Mouse (Mus musculus): ENCODE measurements at regions not wholly inside any gene's neighbourhood (a gene's known extent, or its start where the extent isn't known, plus 50 kb on each side); places are given as distances from the start of the nearest gene placed in this dataset.

GRCm38 (mm10) chr9:74604415-74604814 is 257.3 kb upstream of the Onecut1 start:
- H3K27ac ChIP-seq (ENCODE audit: insufficient read depth, low read depth, low read length) = no peak overlapping the region
- no peak overlapping the region for H3K4me3 ChIP-seq (ENCODE audit: insufficient read depth, low read length)
- no peaks in the 10 kb centered on the region for H3K4me1 ChIP-seq (ENCODE audit: control insufficient read depth, insufficient read depth, low read length)
- TF ChIP-seq POLR2A (IDR thresholded peaks at IDR 0.05; ENCODE audit: borderline replicate concordance, low read depth, low read length) = no peak
- no peak for TF ChIP-seq CTCF (IDR thresholded peaks at IDR 0.05; ENCODE audit: low read depth, low read length)

GRCm38 (mm10) chr9:74621957-74622356 is 239.8 kb upstream of the Onecut1 start:
- no peak overlapping the region for H3K4me3 ChIP-seq (ENCODE audit: insufficient read depth, low read length)
- no peak for TF ChIP-seq CTCF (IDR thresholded peaks at IDR 0.05; ENCODE audit: low read depth, low read length)
- no peak for TF ChIP-seq POLR2A (IDR thresholded peaks at IDR 0.05; ENCODE audit: borderline replicate concordance, low read depth, low read length)
- no peaks in the 10 kb centered on the region for H3K4me1 ChIP-seq (ENCODE audit: control insufficient read depth, insufficient read depth, low read length)
- H3K27ac ChIP-seq (ENCODE audit: insufficient read depth, low read depth, low read length) = no peak overlapping the region

- TF ChIP-seq POLR2A (IDR thresholded peaks at IDR 0.05; ENCODE audit: borderline replicate concordance, low read depth, low read length) = no peak
- TF ChIP-seq CTCF (IDR thresholded peaks at IDR 0.05; ENCODE audit: low read depth, low read length) = no peak
- Histone ChIP-seq H3K4me1 (ENCODE audit: control insufficient read depth, insufficient read depth, low read length) (no peaks in the 10 kb centered on the region), H3K27ac (ENCODE audit: insufficient read depth, low read depth, low read length) (no peak overlapping the region), H3K4me3 (ENCODE audit: insufficient read depth, low read length) (no peak overlapping the region)
Observed at GRCm38 (mm10) chr9:74645394-74645793, 216.3 kb upstream of the Onecut1 start.

GRCm38 (mm10) chr9:74650036-74650435 is 211.7 kb upstream of the Onecut1 start:
- Histone ChIP-seq H3K4me1 (ENCODE audit: control insufficient read depth, insufficient read depth, low read length) (no peaks in the 10 kb centered on the region), H3K4me3 (ENCODE audit: insufficient read depth, low read length) (no peak overlapping the region), H3K27ac (ENCODE audit: insufficient read depth, low read depth, low read length) (no peak overlapping the region)
- TF ChIP-seq POLR2A (IDR thresholded peaks at IDR 0.05; ENCODE audit: borderline replicate concordance, low read depth, low read length) (no peak), CTCF (IDR thresholded peaks at IDR 0.05; ENCODE audit: low read depth, low read length) (no peak)

GRCm38 (mm10) chr9:74655956-74656355 is 205.8 kb upstream of the Onecut1 start:
- Histone ChIP-seq H3K4me1 (ENCODE audit: control insufficient read depth, insufficient read depth, low read length) (no peaks in the 10 kb centered on the region), H3K4me3 (ENCODE audit: insufficient read depth, low read length) (no peak overlapping the region), H3K27ac (ENCODE audit: insufficient read depth, low read depth, low read length) (no peak overlapping the region)
- TF ChIP-seq POLR2A (IDR thresholded peaks at IDR 0.05; ENCODE audit: borderline replicate concordance, low read depth, low read length) (no peak), CTCF (IDR thresholded peaks at IDR 0.05; ENCODE audit: low read depth, low read length) (no peak)

GRCm38 (mm10) chr9:74656392-74656791 is 205.3 kb upstream of the Onecut1 start:
- Histone ChIP-seq H3K27ac (ENCODE audit: insufficient read depth, low read depth, low read length) (no peak overlapping the region), H3K4me3 (ENCODE audit: insufficient read depth, low read length) (no peak overlapping the region), H3K4me1 (ENCODE audit: control insufficient read depth, insufficient read depth, low read length) (no peaks in the 10 kb centered on the region)
- no peak for TF ChIP-seq POLR2A (IDR thresholded peaks at IDR 0.05; ENCODE audit: borderline replicate concordance, low read depth, low read length)
- no peak for TF ChIP-seq CTCF (IDR thresholded peaks at IDR 0.05; ENCODE audit: low read depth, low read length)

GRCm38 (mm10) chr9:74671356-74671952 is 190.3 kb upstream of the Onecut1 start:
- Histone ChIP-seq H3K4me3 (ENCODE audit: insufficient read depth, low read length) (no peak overlapping the region), H3K27ac (ENCODE audit: insufficient read depth, low read depth, low read length) (no peak overlapping the region), H3K4me1 (ENCODE audit: control insufficient read depth, insufficient read depth, low read length) (no peaks in the 10 kb centered on the region)
- no peak for TF ChIP-seq CTCF (IDR thresholded peaks at IDR 0.05; ENCODE audit: low read depth, low read length)
- no peak for TF ChIP-seq POLR2A (IDR thresholded peaks at IDR 0.05; ENCODE audit: borderline replicate concordance, low read depth, low read length)

- no peaks in the 10 kb centered on the region for H3K4me1 ChIP-seq (ENCODE audit: control insufficient read depth, insufficient read depth, low read length)
- no peak overlapping the region for H3K27ac ChIP-seq (ENCODE audit: insufficient read depth, low read depth, low read length)
- TF ChIP-seq POLR2A (IDR thresholded peaks at IDR 0.05; ENCODE audit: borderline replicate concordance, low read depth, low read length) (no peak), CTCF (IDR thresholded peaks at IDR 0.05; ENCODE audit: low read depth, low read length) (no peak)
- H3K4me3 ChIP-seq (ENCODE audit: insufficient read depth, low read length) = no peak overlapping the region
Observed at GRCm38 (mm10) chr9:74672261-74672660, 189.5 kb upstream of the Onecut1 start.

- TF ChIP-seq POLR2A (IDR thresholded peaks at IDR 0.05; ENCODE audit: borderline replicate concordance, low read depth, low read length) (no peak), CTCF (IDR thresholded peaks at IDR 0.05; ENCODE audit: low read depth, low read length) (no peak)
Observed at GRCm38 (mm10) chr9:74698229-74698628, 163.5 kb upstream of the Onecut1 start.

GRCm38 (mm10) chr9:74705698-74706097 is 156.0 kb upstream of the Onecut1 start:
- Histone ChIP-seq H3K4me1 (ENCODE audit: control insufficient read depth, insufficient read depth, low read length) (no peaks in the 10 kb centered on the region), H3K27ac (ENCODE audit: insufficient read depth, low read depth, low read length) (no peak overlapping the region), H3K4me3 (ENCODE audit: insufficient read depth, low read length) (no peak overlapping the region)
- no peak for TF ChIP-seq CTCF (IDR thresholded peaks at IDR 0.05; ENCODE audit: low read depth, low read length)
- TF ChIP-seq POLR2A (IDR thresholded peaks at IDR 0.05; ENCODE audit: borderline replicate concordance, low read depth, low read length) = no peak

More at GRCm38 (mm10) chr9:74698229-74698628, 163.5 kb upstream of the Onecut1 start:
- Histone ChIP-seq H3K4me1 (ENCODE audit: control insufficient read depth, insufficient read depth, low read length) (no peaks in the 10 kb centered on the region), H3K27ac (ENCODE audit: insufficient read depth, low read depth, low read length) (no peak overlapping the region), H3K4me3 (ENCODE audit: insufficient read depth, low read length) (no peak overlapping the region)
